8 mouse cellular contexts compared by ENCODE assay signal in the genomic region with DNA sequence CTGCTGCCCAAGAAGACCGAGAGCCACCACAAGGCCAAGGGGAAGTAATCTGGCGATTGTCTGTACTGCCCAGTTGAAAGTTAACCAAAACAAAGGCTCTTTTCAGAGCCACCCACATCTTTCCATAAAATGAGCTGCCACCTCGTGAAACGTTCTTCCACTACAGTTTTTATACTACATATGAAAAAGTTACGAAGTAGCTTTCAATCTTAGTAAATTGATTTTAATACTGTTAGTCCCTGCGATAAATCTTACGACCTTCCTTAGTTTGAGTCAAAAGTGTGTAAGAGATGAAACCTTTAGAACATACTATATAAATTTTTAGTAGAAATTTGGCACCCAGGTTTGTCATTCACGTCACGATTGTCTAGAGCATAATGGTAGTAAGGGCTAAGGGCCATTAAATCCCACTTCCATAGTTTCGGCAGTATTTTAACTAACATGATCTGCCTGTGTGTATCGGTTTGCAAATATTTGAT. TPM values are rescaled to one million over a fixed set of nuclear protein-coding genes. Genes with fewer than 3 reads are reported as not detected.
A peak's percentile ranks its signal among the peaks of the same experiment; 100 is the strongest.
DNase-seq lines count a peak whose midpoint lies in the region; ATAC-seq and TF ChIP-seq lines count a peak whose summit lies in the region.

No protein-coding gene starts in this region.

- no peak for ATAC-seq in heart, embryonic 12.5 days (ENCODE audit: insufficient number of reproducible peaks, low FRiP score)
- peak; percentile 32 for ATAC-seq in liver, embryonic 14.5 days (ENCODE audit: insufficient read depth)

- TF ChIP-seq EP300 in liver, embryonic 14.5 days (IDR thresholded peaks at IDR 0.05; ENCODE audit: low read depth), result no peak; the same call in 1 of the 2 replicates

- peak overlapping the region; percentile 98 for H3K27ac ChIP-seq in heart, embryonic 12.5 days (ENCODE audit: poor library complexity, severe bottlenecking)
- H3K27ac ChIP-seq in forebrain, embryonic 10.5 days, result peak overlapping the region; percentile 98
- H3K27ac ChIP-seq in liver, embryonic 14.5 days, result peak overlapping the region; percentile 99

- peak overlapping the region; percentile 53 for H3K4me3 ChIP-seq in heart, embryonic 12.5 days
- H3K4me3 ChIP-seq in forebrain, embryonic 10.5 days, result peak overlapping the region; percentile 53
- H3K4me3 ChIP-seq in liver, embryonic 14.5 days (ENCODE audit: insufficient read depth in 1 of 2, low read depth in 2 of 2, low read length in 2 of 2), result peak overlapping the region; percentile 51 to 59

- no peak for DNase-seq in heart, adult 11 months
- DNase-seq in ES-CJ7 (ENCODE audit: low read depth, low spot score) (peak; percentile 68), adipocyte (ENCODE audit: low spot score) (no peak)
- DNase-seq in forebrain, embryonic 10.5 days (ENCODE audit: extremely low spot score, low spot score), result no peak
- peak in 1 of 3 experiments; percentile 66 for DNase-seq in liver, embryonic 14.5 days (ENCODE audit: low read depth in 3 of 3, low spot score in 3 of 3)
- peak; percentile 57 for DNase-seq in yolk sac, embryonic 10.5 days (ENCODE audit: low spot score)
- DNase-seq in cerebellum, adult 11-12 months, result no peak

- peak overlapping the region; percentile 76 for H3K4me2 ChIP-seq in heart, embryonic 12.5 days
- peak overlapping the region; percentile 69 for H3K4me2 ChIP-seq in liver, embryonic 14.5 days (ENCODE audit: low read depth)

- H3K9ac ChIP-seq in heart, embryonic 12.5 days, result peak overlapping the region; percentile 72; the same call in 1 of the 2 replicates
- H3K9ac ChIP-seq in liver, embryonic 14.5 days (replicated peaks), result peak overlapping the region; percentile 87

- peaks cover 11% of the 10 kb centered on the region for H3K4me1 ChIP-seq in heart, embryonic 12.5 days (replicated peaks)
- H3K4me1 ChIP-seq in forebrain, embryonic 10.5 days, result peaks cover 41% of the 10 kb centered on the region
- peaks cover 28 to 30% of the 10 kb centered on the region in 2 experiments for H3K4me1 ChIP-seq in liver, embryonic 14.5 days (replicated peaks; ENCODE audit: control insufficient read depth in 2 of 2, insufficient read depth in 2 of 2, low read length in 1 of 2)

- WGBS in heart, embryonic 12.5 days, result 3% methylated on average over 11 of the region's 11 CpGs
- WGBS in forebrain, embryonic 10.5 days, result 2% methylated on average over 11 of the region's 11 CpGs
- WGBS in liver, embryonic 14.5 days (ENCODE audit: insufficient replicate concordance), result 1% methylated on average over 11 of the region's 11 CpGs

- no peaks in the 10 kb centered on the region for H3K9me3 ChIP-seq in heart, embryonic 12.5 days (replicated peaks)
- H3K9me3 ChIP-seq in forebrain, embryonic 10.5 days, result no peaks in the 10 kb centered on the region
- no peaks in the 10 kb centered on the region for H3K9me3 ChIP-seq in liver, embryonic 14.5 days (ENCODE audit: control insufficient read depth, low read length)

- TF ChIP-seq CTCF in liver, embryonic 14.5 days (IDR thresholded peaks at IDR 0.05; ENCODE audit: low read depth), result no peak

- no peaks in the 10 kb centered on the region for H3K27me3 ChIP-seq in heart, embryonic 12.5 days (replicated peaks)
- H3K27me3 ChIP-seq in forebrain, embryonic 10.5 days (ENCODE audit: poor library complexity, severe bottlenecking), result no peaks in the 10 kb centered on the region
- no peaks in the 10 kb centered on the region for H3K27me3 ChIP-seq in liver, embryonic 14.5 days (ENCODE audit: control insufficient read depth, insufficient read depth, low read length)

- no peaks in the 10 kb centered on the region for H3K36me3 ChIP-seq in heart, embryonic 12.5 days
- no peaks in the 10 kb centered on the region for H3K36me3 ChIP-seq in forebrain, embryonic 10.5 days (replicated peaks)
- H3K36me3 ChIP-seq in liver, embryonic 14.5 days (replicated peaks; ENCODE audit: control insufficient read depth, insufficient read depth, low read depth), result no peaks in the 10 kb centered on the region

RNA-seq across cellular contexts. Expression of gene Hist1h3b, which starts 0.6 kb away (rescaled TPM):
- polyA plus RNA-seq in heart, embryonic 12.5 days (2016; fragmentation: Nextera tagmentation; extraction: Ambion mirVana), result 3.4 and 3.5 TPM in 2 replicates
- 9.1 and 9.5 TPM in 2 replicates for polyA plus RNA-seq in forebrain, embryonic 10.5 days (2016; fragmentation: Nextera tagmentation; extraction: Ambion mirVana)
- polyA plus RNA-seq in liver, embryonic 14.5 days (2012; rRNA removed), result 40.0 and 45.7 TPM in 2 replicates
- polyA plus RNA-seq in liver, embryonic 14.5 days (2014; fragmentation: Nextera tagmentation; extraction: Ambion mirVana), result 8.9 and 11.4 TPM in 2 replicates

RNA-seq across cellular contexts. Expression of gene Hist1h2ab, which starts 0.6 kb away (rescaled TPM):
- polyA plus RNA-seq in heart, embryonic 12.5 days (2016; fragmentation: Nextera tagmentation; extraction: Ambion mirVana), result 16.7 and 20.9 TPM in 2 replicates
- polyA plus RNA-seq in forebrain, embryonic 10.5 days (2016; fragmentation: Nextera tagmentation; extraction: Ambion mirVana), result 49.5 and 50.4 TPM in 2 replicates
- polyA plus RNA-seq in liver, embryonic 14.5 days (2012; rRNA removed), result 45.2 and 45.3 TPM in 2 replicates
- 70.4 and 74.8 TPM in 2 replicates for polyA plus RNA-seq in liver, embryonic 14.5 days (2014; fragmentation: Nextera tagmentation; extraction: Ambion mirVana)

RNA-seq across cellular contexts. Expression of gene Hist1h2bb, which starts 5.0 kb away (rescaled TPM):
- 0.88 and 1.4 TPM in 2 replicates for polyA plus RNA-seq in heart, embryonic 12.5 days (2016; fragmentation: Nextera tagmentation; extraction: Ambion mirVana)
- polyA plus RNA-seq in forebrain, embryonic 10.5 days (2016; fragmentation: Nextera tagmentation; extraction: Ambion mirVana), result 2.3 and 2.7 TPM in 2 replicates
- 20.0 and 34.0 TPM in 2 replicates for polyA plus RNA-seq in liver, embryonic 14.5 days (2012; rRNA removed)
- 2.6 and 3.5 TPM in 2 replicates for polyA plus RNA-seq in liver, embryonic 14.5 days (2014; fragmentation: Nextera tagmentation; extraction: Ambion mirVana)

RNA-seq across cellular contexts. Expression of gene Hist1h4b, which starts 5.3 kb away (rescaled TPM):
- 2.1 and 2.3 TPM in 2 replicates for polyA plus RNA-seq in heart, embryonic 12.5 days (2016; fragmentation: Nextera tagmentation; extraction: Ambion mirVana)
- polyA plus RNA-seq in forebrain, embryonic 10.5 days (2016; fragmentation: Nextera tagmentation; extraction: Ambion mirVana), result 2.5 and 4.5 TPM in 2 replicates
- polyA plus RNA-seq in liver, embryonic 14.5 days (2012; rRNA removed), result 9.2 and 21.6 TPM in 2 replicates
- 4.5 and 5.1 TPM in 2 replicates for polyA plus RNA-seq in liver, embryonic 14.5 days (2014; fragmentation: Nextera tagmentation; extraction: Ambion mirVana)

RNA-seq across cellular contexts. Expression of gene Hist1h3c, which starts 6.1 kb away (rescaled TPM):
- polyA plus RNA-seq in heart, embryonic 12.5 days (2016; fragmentation: Nextera tagmentation; extraction: Ambion mirVana), result 3.0 and 5.1 TPM in 2 replicates
- 7.7 and 9.0 TPM in 2 replicates for polyA plus RNA-seq in forebrain, embryonic 10.5 days (2016; fragmentation: Nextera tagmentation; extraction: Ambion mirVana)
- polyA plus RNA-seq in liver, embryonic 14.5 days (2012; rRNA removed), result 48.5 and 88.2 TPM in 2 replicates
- polyA plus RNA-seq in liver, embryonic 14.5 days (2014; fragmentation: Nextera tagmentation; extraction: Ambion mirVana), result 3.6 and 5.7 TPM in 2 replicates

Comparison
In these comparisons a context has a peak if more than half of its experiments do, and no peak if none do; other contexts are left out.
1. DNase-seq: peak in ES-CJ7 (single experiment) and yolk sac, embryonic 10.5 days (single experiment); none in heart, adult 11 months (single experiment), forebrain, embryonic 10.5 days (single experiment), adipocyte (single experiment) and cerebellum, adult 11-12 months (single experiment).
2. Peak in every context shown above with its lines, with median percentiles within 50 percentile points of each other: H3K27ac ChIP-seq and H3K4me3 ChIP-seq.